Mouse (Mus musculus) olfactory bulb, adult 2 months (tissue): ENCODE results near the gene 1700003F12Rik. TPM values are rescaled to one million over a fixed set of nuclear protein-coding genes. Genes with fewer than 3 reads are reported as not detected.

Experiments
- H3K27ac ChIP-seq: fragments of 200-500 bp; 2 replicates; pipeline ENCODE4 v1.5.1; 2012; ENCODE audit warnings: low read depth, low read length; ENCODE audit not compliant: insufficient read depth
- H3K4me1 ChIP-seq: fragments of 200-500 bp; 2 replicates; pipeline ENCODE4 v1.6.1; 2012; ENCODE audit warnings: low read length; ENCODE audit not compliant: control insufficient read depth, insufficient read depth
- H3K4me3 ChIP-seq: fragments of 200-500 bp; 2 replicates; pipeline ENCODE4 v1.5.1; 2012; ENCODE audit warnings: mild to moderate bottlenecking, low read depth, low read length, moderate library complexity; ENCODE audit not compliant: insufficient read depth
- CTCF ChIP-seq: fragments of 200-500 bp; IDR thresholded peaks from 2 replicates; pipeline ENCODE4 v1.5.1; 2012; ENCODE audit warnings: low read depth, mild to moderate bottlenecking, low read length, moderate library complexity; ENCODE audit not compliant: insufficient read depth
- POLR2A ChIP-seq: fragments of 200-500 bp; IDR thresholded peaks from 2 replicates; pipeline ENCODE4 v1.6.1; 2012; ENCODE audit warnings: mild to moderate bottlenecking, low read depth, low read length, moderate library complexity; ENCODE audit not compliant: insufficient read depth
- WGBS: fragments of 180-500 bp; shearing (Covaris S2); methylation state at CpG from one replicate; pipeline ENCODE4 v1.1.7; 2018; 5-methylcytosine and 5-hydroxymethylcytosine counted together
- polyA plus RNA-seq: library from polyadenylated mRNA; stranded (reverse); fragments of >200 nt; gene quantifications from 2 replicates; pipeline ENCODE4 v1.2.4, GENCODE M21; 2012; ENCODE audit warnings: low replicate concordance; ENCODE audit not compliant: missing spikeins, insufficient read depth, insufficient read length

1700003F12Rik gene
- polyA plus RNA-seq, 1 experiment, result not detected

- Histone ChIP-seq H3K4me1 (peaks cover 7% of the 10 kb centered on the region), H3K4me3 (peak overlapping the region; percentile 63), H3K27ac (no peak overlapping the region)
- TF ChIP-seq POLR2A (no peak), CTCF (no peak)
- 41% methylated on average over 10 of the region's 10 CpGs for WGBS
These were observed 21.6 kb downstream of the 1700003F12Rik start for GRCm38 (mm10) chr2:154568329-154569070.

GRCm38 (mm10) chr2:154569071-154569748 lies 22.3 kb downstream of the 1700003F12Rik start:
- Histone ChIP-seq H3K4me1 (peaks cover 7% of the 10 kb centered on the region), H3K27ac (no peak overlapping the region), H3K4me3 (peak overlapping the region; percentile 63)
- TF ChIP-seq POLR2A, result no peak
- no peak for TF ChIP-seq CTCF
- WGBS, result 1% methylated on average over 69 of the region's 70 CpGs

GRCm38 (mm10) chr2:154569836-154570286 lies 23.0 kb downstream of the 1700003F12Rik start, which contains the start of gene E2f1:
TSS of gene E2f1 (minus strand) at chr2:154569892.
- peaks cover 7% of the 10 kb centered on the region for H3K4me1 ChIP-seq
- TF ChIP-seq POLR2A (no peak), CTCF (peak; percentile 20; the same call in 1 of the 2 replicates)
- peak within 1 kb of the TSS; percentile 85 for H3K4me3 ChIP-seq
- H3K27ac ChIP-seq, result no peak within 1 kb of the TSS
- under 1% methylated on average over 44 of the region's 44 CpGs for WGBS

- no peak for TF ChIP-seq CTCF
- no peak for TF ChIP-seq POLR2A
- H3K4me3 ChIP-seq, result no peak overlapping the region
- WGBS, result 56% methylated on average over 4 of the region's 4 CpGs
- H3K4me1 ChIP-seq, result peaks cover 7% of the 10 kb centered on the region
- no peak overlapping the region for H3K27ac ChIP-seq
These were observed 23.8 kb downstream of the 1700003F12Rik start for GRCm38 (mm10) chr2:154570666-154571065.

- 83% methylated on average over 4 of the region's 4 CpGs for WGBS
- Histone ChIP-seq H3K27ac (no peak overlapping the region), H3K4me1 (peaks cover 7% of the 10 kb centered on the region), H3K4me3 (no peak overlapping the region)
- TF ChIP-seq CTCF, result no peak
These were observed 24.4 kb downstream of the 1700003F12Rik start for GRCm38 (mm10) chr2:154571266-154571665.

- H3K4me3 ChIP-seq, result no peak overlapping the region
- peaks cover 12% of the 10 kb centered on the region for H3K4me1 ChIP-seq
- no peak for TF ChIP-seq CTCF
- no peak overlapping the region for H3K27ac ChIP-seq
- 79% methylated on average over 8 of the region's 8 CpGs for WGBS
These were observed 25.1 kb downstream of the 1700003F12Rik start for GRCm38 (mm10) chr2:154571976-154572375.

GRCm38 (mm10) chr2:154572996-154573395 lies 26.1 kb downstream of the 1700003F12Rik start:
- Histone ChIP-seq H3K4me1 (peaks cover 19% of the 10 kb centered on the region), H3K27ac (no peak overlapping the region), H3K4me3 (no peak overlapping the region)
- TF ChIP-seq CTCF (no peak), POLR2A (no peak)
- WGBS, result 87% methylated on average over 3 of the region's 3 CpGs

- peaks cover 12% of the 10 kb centered on the region for H3K4me1 ChIP-seq
- H3K27ac ChIP-seq, result no peak overlapping the region
- TF ChIP-seq POLR2A, result no peak
- no peak for TF ChIP-seq CTCF
- 70% methylated on average over 7 of the region's 7 CpGs for WGBS
- no peak overlapping the region for H3K4me3 ChIP-seq
These were observed 27.4 kb downstream of the 1700003F12Rik start for GRCm38 (mm10) chr2:154574271-154574670.

GRCm38 (mm10) chr2:154576876-154577743 lies 30.2 kb downstream of the 1700003F12Rik start:
- 61% methylated on average over 12 of the region's 12 CpGs for WGBS
- no peak overlapping the region for H3K4me3 ChIP-seq
- peaks cover 19% of the 10 kb centered on the region for H3K4me1 ChIP-seq
- H3K27ac ChIP-seq, result no peak overlapping the region
- TF ChIP-seq POLR2A, result no peak
- TF ChIP-seq CTCF, result no peak
